Mouse (Mus musculus) embryonic fibroblast, embryonic 13.5 days (primary cell): ENCODE measurements at regions not wholly inside any gene's neighbourhood (a gene's known extent, or its start where the extent isn't known, plus 50 kb on each side); places are given as distances from the start of the nearest gene placed in this dataset.

Experiments
- CTCF ChIP-seq: IDR thresholded peaks from 2 replicates; pipeline ENCODE4 v1.5.1; 2011; ENCODE audit warnings: mild to moderate bottlenecking, control low read depth, low read length, moderate library complexity, borderline replicate concordance; ENCODE audit not compliant: insufficient read depth
- POLR2A ChIP-seq: IDR thresholded peaks from 2 replicates; pipeline ENCODE4 v1.6.1; 2011; ENCODE audit warnings: low read depth, mild to moderate bottlenecking, control low read depth, low read length, moderate library complexity

DNA sequence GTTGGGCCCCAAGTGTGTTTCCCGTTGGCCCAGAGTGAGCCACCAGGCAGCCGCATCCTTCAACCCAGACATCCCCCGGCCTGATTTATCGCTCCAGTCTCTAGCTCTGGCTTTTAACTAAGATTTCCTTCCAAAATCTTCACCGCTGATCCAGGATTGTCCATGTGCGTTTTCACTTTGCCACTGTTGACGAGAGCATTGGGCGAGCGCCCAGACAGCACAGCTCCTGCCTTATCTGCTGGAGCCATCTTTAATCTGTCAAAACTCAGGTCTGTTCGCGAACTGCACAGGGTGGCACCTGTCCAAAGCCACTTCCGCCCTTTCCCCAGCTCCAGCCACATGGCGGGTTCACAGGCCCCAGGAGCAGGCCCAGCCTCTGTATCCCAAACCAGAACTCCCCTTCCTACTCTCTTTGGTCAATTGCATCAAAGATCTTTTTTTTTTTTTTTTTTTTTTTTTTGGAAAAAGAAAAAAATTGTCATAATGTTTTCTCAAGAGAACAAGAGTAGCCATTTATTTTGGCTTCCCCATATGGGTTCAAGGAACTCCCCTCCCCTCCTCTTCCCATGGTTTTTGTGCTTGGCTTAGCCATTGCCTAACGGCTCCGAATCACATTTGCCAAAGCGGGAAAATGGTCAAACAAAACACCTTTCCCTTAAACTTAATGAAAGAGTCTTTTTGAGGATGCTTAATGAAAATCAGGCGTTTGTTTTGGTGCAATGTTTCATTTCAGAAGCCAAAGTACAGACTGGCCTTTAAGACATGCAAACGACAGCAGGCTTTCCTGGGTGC lies 98.2 kb downstream of the Cyp26a1 start:
- TF ChIP-seq CTCF: no peak
- no peak for TF ChIP-seq POLR2A
